Mouse (Mus musculus) kidney, adult 2 months (tissue): Measurements from ENCODE around the gene Eml4.

ENCODE experiments used
- CTCF ChIP-seq: fragments of 200-500 bp; conservative IDR thresholded peaks from 2 replicates; pipeline ENCODE4 v1.5.1; 2011; ENCODE audit warnings: low read depth, mild to moderate bottlenecking, control low read depth, low read length, moderate library complexity, mixed read lengths; ENCODE audit not compliant: insufficient read depth, insufficient read length
- POLR2A ChIP-seq: fragments of 200-500 bp; IDR thresholded peaks from one replicate; pipeline ENCODE4 v1.6.1; 2011; ENCODE audit warnings: low read depth, low read length, control low read depth

- TF ChIP-seq POLR2A (no peak), CTCF (no peak)
Observed at GRCm38 (mm10) chr17:83335183-83335584, 15.5 kb upstream of the Eml4 start.
